Mouse (Mus musculus): ENCODE results near the gene Fdx1l.
"Not testable (repeated sequence)": the region's sequence is repeated elsewhere in the genome, so short reads cannot be mapped to it uniquely, and the experiment has no call there.

Gene Fdx1l

DNA sequence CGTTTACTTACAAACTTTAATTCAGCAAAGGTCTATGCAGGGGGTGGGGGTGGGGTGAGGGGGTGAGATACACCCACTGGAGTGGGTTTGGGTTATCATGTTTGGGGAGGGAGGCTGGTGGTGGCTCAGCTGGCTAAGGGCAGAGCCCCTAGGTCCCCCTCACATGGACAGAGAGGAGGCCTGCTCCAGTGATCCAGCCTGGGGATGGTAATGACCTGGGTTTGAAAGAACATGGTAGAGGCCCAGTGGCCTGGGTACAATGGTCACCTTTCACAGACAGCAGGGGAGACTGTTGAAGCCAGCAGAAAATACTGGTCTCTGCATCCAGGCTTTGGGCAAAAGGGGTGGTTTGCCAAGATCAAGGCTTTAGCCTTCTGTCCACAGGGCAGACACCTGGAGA, 759 bp upstream of the Fdx1l start:
- DNase-seq (ENCODE audit: low read depth, low spot score): no peak

DNA sequence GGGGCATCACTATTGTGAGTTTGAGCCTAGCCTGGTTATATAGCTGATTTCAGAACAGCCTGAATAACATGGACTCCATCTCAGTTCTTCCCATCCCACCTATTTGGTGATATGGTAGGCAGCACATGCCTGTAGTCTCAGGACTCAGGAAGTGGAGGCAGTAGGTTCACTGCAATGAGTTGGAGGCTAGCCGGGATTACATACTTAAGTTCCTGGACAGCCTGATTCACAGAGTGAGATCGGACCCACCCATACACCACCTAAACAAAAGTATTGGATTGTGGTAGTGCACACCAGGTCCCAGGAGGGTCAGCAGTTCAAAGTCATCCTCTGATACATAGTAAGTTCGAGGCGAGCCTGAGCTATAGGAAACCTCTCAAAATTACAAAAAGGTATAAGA, 773 bp downstream of the Fdx1l start:
- DNase-seq (ENCODE audit: low read depth, low spot score): no peak

DNA sequence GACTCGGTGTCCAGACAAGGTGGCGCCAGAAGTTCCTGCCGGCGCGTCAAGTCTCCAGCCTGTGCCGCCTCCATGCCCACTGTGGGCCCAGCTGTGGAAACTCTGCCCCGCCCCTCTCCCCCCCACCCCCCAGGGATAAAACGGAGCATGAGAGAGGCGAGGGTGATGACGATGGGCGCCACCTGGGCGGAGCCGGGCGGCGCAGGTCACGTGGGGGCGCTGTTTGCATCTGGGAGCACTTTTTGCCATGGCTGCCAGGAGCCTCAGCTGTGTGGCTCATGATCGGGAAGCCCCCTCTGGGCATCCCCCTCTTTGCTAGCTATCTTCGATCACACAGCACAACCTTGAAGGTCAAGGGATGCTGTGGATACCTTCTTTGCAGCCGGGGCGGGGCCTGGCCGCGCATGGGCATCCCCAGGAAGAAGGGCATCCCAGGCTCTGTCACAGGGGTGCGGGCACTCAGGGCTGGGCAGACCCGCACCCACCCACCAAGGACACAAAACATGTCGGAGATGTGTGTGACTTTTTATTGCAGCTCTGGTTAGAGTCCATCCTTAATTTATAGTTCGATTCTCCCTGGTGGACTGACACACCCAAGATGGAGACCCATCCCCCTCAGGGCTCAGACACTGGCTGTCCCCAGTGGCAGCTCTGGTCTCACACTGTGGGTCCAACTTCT, 6.3 kb downstream of the Fdx1l start, which contains the start of gene Zglp1:
Gene Zglp1 (minus strand): TSS at position 88 of the 679 bp plus-strand sequence.
- DNase-seq (ENCODE audit: low read depth, low spot score): no peak

DNA sequence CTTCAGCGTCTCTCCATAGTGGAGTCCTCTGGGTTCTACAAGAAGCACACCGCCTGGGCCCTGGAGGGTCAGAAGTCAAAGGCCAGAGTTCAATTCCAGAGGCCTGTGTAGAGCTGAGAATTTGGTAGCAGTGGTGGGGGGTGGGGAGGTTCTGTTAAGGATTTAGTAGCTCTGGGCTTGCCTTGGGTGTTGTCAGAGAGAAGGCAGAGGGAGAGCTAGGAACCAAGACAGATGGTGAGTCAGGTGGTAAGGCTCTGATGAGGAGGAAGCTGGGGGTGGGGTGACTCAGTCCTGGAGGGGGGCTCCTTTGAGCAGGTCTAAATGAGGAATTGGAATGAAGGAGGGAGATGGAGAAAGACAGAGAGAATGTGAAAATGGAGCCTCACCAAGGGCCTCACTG, 10.5 kb downstream of the Fdx1l start:
- DNase-seq (ENCODE audit: low read depth, low spot score): no peak

DNA sequence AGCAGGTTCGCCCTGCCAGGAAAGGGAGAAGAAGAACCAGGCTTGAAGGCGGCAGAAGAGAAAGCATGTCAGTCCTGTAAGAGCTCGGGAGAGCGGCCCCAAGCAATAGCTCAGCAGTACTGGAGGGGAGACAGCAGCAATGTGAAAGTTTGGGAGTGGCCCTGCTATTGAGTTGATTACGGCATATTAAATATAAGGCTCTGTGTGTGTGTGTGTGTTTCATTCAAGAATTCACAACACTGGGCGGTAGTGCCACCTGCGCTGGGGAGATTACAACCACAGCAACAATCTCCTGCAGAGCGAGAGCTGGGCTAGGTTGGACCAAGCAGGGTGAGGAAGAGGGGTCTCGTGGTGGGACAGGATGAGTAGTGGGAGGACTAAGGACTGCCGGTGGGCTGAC, 21.8 kb downstream of the Fdx1l start:
- DNase-seq (ENCODE audit: low read depth, low spot score): no peak

DNA sequence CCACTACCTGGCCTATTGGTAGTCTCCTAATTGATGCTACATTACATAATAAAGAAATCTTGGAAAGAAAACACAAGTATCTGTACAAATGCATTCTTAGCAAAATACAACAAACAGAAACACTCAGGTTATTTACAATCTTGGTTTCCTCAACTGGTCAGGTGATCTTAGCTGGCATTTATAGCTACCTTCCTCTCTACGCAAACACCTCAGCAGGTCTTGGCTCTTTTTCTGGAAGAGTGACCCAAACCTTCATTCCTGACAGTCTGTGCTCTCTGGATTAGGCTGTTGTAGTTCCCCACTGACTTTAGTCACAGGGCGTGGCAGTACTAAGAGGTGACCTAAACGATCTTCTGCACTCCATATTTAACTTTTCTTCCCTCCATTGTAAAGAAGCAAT, 28.2 kb downstream of the Fdx1l start:
- DNase-seq (ENCODE audit: low read depth, low spot score): no peak

DNA sequence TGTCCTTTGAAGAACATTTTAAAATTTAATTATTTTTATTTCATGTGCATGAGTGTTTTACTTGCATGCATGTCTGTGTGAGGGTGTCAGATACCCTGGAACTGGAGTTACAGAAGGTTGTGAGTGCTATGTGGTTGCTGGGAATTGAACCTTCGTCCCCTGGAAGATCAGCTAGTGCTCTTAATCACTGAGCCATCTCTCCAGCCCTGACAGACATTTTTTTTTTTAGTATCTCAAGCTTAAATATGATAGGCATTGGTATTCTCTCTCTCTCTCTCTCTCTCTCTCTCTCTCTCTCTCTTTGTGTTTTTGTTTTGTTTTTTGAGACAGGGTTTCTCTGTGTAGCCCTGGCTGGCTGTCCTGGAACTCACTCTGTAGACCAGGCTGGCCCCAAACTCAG, 28.6 kb downstream of the Fdx1l start:
- DNase-seq (ENCODE audit: low read depth, low spot score): not testable (repeated sequence)

DNA sequence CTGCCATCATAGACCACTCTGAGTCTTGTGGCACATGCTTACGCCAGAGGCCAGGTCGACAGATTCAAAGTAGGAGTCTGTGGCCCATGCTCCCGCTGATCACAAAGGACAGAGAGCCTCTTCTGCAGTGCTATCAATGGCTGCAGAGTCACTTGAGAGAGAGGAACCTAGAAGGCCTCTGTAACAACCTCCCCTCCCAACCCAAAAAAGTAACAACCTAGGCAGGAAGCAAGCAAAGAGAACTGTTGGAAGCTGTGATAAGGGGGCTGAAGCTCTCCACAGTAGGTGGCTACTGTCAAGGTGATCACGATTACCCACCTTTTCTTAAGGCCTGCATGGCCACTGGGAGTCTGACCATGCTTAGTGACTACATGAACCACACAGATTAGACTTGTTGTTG, 29.9 kb downstream of the Fdx1l start:
- DNase-seq (ENCODE audit: low read depth, low spot score): no peak

DNA sequence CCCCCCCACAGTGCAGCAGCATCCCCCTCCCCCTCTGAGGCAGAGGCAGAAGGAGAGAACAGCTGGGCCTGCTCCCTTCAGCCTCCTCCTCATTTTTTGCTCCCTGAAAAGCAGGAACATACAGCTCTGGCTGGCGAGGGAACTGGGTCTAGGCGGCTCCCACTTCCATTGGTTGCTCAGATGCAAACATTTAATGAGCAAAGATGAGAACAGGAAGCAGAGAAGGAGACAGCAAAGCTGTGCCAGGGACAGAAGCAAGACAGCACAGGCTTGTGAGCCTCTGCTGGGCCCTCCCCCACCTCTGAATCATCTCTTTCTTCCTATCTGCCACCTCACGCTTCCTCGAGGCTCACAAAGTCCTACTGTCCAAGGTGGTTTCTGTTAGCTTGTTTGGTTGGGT, 32.1 kb downstream of the Fdx1l start:
- no peak for DNase-seq (ENCODE audit: low read depth, low spot score)

DNA sequence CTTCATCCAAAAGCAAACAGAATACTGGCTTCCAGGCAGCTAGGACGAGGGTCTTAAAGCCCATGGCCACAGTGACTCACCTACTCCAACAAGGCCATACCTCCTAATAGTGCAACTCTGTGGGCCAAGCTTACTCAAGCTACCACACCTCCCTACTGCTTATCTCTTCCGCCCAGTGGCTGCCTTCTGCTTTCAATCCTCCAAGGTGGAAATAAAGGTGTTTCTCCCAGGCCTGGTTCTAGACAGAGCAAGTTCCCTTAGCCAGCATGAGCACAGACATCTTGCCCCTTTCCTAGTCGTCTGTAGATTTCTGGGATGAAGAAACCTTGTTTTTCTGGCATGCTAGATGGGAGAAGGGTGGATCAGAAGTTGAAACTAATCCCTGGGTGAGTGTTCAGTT, 33.6 kb downstream of the Fdx1l start:
- no peak for DNase-seq (ENCODE audit: low read depth, low spot score)

DNA sequence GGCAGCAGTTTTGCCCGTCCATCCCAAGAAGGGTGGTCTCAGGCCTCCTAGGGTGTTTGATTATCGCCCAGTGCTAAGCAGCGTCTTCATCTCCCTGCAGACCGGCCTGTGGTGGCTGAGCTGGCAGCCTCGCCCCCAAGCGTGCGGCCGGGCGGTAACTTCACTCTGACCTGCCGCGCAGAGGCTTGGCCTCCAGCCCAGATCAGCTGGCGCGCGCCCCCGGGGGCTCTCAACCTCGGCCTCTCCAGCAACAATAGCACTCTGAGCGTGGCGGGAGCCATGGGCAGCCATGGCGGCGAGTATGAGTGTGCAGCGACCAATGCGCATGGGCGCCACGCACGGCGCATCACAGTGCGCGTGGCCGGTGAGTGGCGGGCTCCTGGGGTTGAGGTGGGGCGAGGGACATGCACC, 35.9 kb downstream of the Fdx1l start:
- DNase-seq (ENCODE audit: low read depth, low spot score): no peak

DNA sequence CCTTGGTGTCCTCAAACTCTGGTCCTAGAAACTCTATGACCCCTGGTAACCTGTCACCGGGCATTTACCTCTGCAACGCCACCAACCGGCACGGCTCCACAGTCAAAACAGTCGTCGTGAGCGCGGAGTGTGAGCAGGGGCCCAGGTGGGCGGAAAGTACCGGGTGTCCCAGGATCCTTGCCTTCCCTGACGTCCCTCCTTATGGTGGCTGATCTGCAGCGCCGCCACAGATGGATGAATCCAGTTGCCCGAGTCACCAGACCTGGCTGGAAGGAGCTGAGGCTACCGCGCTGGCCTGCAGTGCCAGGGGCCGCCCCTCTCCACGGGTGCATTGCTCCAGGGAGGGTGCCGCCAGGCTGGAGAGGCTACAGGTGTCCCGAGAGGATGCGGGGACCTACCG, 36.7 kb downstream of the Fdx1l start:
- no peak for DNase-seq (ENCODE audit: low read depth, low spot score)

DNA sequence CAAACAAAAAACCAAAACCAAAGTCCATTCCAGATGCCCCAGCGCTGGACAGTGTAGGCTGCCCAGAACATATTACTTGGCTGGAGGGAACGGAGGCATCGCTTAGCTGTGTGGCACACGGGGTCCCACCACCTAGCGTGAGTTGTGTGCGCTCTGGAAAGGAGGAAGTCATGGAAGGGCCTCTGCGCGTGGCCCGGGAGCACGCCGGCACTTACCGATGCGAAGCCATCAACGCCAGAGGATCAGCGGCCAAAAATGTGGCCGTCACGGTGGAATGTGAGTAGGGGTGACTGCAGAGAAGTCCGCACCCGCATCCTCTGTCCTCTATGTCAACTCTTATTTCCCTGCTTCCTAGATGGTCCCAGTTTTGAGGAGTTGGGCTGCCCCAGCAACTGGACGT, 37.3 kb downstream of the Fdx1l start:
- DNase-seq (ENCODE audit: low read depth, low spot score): no peak

DNA sequence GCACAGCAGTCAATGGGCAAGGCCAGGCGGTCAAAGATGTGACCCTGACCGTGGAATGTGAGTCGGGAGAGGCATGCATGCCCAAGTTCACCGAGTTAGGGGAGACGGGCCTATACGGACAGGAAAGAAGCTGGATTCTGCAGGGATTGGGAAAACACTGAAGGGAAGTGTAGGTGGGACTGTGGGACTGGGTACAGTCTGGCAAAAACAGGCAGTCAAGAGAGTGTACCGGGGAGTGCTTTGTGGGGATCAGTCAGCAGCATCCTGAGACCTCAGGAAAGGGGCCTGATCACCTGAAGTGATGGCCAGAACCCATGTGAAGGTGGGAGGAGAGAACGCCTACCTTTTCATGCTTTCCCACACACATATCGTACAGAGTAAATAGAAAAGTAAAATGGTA, 37.8 kb downstream of the Fdx1l start:
- no peak for DNase-seq (ENCODE audit: low read depth, low spot score)

DNA sequence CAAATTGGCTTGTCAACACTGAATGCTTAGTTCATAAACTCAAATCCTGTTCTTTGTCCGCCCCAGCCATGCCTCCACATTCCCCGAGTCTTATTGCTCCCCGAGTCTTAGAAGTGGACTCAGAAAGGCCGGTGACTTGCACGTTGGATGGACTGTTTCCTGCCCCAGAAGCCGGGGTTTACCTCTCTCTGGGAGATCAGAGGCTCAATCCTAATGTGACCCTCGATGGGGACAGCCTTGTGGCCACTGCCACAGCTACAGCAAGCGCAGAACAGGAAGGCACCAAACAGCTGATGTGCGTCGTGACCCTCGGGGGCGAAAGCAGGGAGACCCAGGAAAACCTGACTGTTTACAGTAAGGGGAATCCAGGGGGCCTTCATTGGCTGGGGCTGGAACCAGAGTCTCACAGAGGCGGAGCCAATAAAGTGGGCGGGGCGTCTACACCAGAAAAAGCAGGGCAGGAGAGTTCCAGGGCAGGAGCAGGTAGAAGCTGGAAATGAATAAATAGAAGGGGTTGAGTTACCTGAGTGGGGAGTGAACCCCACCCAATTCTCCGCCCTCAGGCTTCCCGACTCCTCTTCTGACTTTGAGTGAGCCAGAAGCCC, 38.8 kb downstream of the Fdx1l start:
- no peak for DNase-seq (ENCODE audit: low read depth, low spot score)

DNA sequence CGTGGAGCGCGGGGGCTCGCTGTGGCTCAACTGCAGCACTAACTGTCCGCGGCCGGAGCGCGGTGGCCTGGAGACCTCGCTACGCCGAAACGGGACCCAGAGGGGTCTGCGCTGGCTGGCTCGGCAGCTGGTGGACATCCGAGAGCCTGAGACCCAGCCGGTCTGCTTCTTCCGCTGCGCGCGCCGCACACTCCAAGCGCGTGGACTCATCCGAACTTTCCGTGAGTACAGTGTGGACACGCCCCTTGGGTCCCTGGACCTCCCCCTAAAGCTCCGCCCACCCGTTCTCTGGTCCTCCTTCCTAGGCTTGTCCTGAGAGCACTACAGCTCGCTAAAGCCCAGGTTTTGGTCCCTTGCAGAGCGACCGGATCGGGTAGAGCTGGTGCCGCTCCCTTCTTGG, 40.3 kb downstream of the Fdx1l start:
- peak; percentile 91 for DNase-seq (ENCODE audit: low read depth, low spot score)

DNA sequence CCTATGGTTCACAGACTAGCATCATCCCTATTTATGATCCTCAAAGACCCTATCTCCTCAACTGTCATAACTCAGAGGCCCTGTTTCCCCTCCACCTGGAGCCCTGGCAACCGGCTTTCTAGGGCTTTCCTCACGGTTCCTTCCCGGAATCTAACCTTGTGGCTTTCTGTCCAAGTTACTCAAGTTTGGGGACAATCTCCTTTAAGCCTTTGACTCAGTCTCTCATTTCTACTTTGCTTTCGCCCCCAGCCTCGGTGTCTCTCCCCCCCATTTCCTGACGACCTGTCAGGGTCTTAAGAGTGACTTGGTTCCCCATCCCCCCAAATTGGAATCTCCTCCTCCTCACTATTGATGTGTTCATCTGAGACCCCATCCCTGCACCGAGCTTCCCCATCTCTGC, 40.9 kb downstream of the Fdx1l start:
- DNase-seq (ENCODE audit: low read depth, low spot score): no peak

DNA sequence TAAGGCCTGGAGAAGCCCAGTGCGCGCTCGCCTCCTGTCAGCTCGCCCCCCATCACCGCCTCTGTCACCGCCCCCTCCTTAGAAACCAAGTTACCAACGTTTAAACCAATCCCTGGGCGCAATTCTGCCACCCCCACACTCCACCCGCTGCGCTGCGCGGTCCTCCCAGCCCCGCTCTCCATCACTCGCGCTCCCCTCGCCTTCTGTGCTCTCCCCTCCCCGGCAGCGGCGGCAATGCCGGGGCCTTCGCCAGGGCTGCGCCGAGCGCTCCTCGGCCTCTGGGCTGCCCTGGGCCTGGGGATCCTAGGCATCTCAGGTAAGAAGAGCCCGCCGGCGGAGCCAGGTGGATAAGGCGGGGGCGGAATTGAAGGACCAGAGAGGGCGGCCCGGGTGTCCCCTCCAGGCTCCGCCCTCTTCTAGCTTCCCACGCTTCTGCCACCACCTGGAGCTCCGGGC, 41.5 kb downstream of the Fdx1l start, which contains the start of gene Icam5:
Gene Icam5 (plus strand): TSS at position 178 of the 456 bp plus-strand sequence.
- peak; percentile 76 for DNase-seq (ENCODE audit: low read depth, low spot score)

DNA sequence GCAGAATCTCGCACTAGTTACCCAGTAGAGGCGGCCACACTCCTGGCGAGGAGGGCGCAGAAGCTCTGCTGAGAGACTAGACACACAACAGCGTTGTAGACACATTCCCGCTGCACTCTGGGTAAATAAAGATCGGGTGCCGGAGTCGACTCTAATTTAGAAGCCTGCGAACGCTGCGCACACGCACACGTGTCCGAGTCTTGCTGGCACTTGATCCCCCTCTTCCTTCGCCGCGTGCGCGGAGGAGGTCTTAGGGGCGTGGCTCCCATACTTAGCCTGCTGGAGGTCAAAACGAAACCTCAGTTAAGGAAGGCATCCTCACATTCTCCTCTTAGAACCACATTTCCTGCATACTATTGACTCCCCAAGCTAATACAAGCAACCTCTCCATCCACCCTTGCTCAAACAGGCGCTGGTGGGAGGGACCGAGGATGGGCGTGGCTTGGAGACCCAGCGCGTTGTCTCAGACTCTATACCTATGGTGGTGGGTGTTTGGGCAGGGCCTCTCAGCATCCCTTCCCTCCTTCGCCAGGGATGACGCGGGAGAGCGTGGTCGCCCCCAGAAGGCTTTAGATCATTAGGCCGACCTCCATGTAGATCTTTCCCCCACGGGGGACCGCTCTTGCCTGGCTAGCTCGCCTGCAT, 42.0 kb downstream of the Fdx1l start:
- DNase-seq (ENCODE audit: low read depth, low spot score): peak; percentile 87

DNA sequence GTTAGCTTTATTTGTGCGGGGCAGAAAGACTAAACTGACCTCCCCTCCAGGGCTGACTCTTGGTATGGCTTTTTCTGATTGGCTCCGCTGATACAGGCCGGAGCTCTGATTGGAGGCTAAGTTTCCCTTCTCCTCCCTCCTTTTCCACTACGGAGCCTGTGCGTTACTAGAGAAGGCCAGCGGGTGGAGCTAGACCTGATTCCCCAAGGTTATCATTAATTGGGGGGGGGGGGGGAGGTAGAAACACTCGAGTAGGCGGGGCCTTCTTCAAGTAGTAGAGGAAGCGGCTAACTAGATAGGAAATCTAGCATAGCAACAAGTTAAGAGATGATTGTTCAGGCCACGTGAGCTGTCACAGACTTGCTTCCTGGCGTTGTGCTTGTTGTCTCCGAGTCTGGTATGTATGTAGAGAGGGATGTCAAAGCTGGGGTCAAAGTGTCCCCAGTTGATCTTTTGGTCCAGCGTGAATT, 42.6 kb downstream of the Fdx1l start:
- peak; percentile 98 for DNase-seq (ENCODE audit: low read depth, low spot score)

DNA sequence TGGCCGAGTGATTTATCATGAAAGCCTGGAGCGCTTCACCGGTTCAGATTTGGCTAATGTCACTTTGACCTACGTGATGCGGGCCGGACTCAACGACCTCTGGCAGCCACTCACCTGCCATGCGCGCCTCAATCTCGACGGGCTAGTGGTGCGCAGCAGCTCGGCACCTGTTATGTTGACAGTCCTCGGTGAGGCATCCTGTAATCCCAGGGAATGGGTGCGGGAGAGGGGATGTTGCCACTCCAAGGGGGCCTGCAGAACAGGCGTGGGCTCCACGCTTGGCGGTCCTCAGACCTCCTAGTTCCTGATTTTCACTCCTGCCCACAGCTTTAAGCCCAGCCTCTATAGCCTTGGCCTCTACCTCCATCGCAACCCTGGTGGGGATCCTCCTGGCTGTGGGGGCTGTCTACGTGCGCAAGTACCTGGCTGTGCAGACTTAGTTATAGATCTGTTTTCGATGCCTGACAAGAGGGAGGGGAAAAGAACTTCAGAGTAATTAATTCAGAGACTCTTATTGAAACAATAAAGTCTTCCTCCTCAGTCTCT, 43.3 kb downstream of the Fdx1l start:
- DNase-seq (ENCODE audit: low read depth, low spot score): no peak

DNA sequence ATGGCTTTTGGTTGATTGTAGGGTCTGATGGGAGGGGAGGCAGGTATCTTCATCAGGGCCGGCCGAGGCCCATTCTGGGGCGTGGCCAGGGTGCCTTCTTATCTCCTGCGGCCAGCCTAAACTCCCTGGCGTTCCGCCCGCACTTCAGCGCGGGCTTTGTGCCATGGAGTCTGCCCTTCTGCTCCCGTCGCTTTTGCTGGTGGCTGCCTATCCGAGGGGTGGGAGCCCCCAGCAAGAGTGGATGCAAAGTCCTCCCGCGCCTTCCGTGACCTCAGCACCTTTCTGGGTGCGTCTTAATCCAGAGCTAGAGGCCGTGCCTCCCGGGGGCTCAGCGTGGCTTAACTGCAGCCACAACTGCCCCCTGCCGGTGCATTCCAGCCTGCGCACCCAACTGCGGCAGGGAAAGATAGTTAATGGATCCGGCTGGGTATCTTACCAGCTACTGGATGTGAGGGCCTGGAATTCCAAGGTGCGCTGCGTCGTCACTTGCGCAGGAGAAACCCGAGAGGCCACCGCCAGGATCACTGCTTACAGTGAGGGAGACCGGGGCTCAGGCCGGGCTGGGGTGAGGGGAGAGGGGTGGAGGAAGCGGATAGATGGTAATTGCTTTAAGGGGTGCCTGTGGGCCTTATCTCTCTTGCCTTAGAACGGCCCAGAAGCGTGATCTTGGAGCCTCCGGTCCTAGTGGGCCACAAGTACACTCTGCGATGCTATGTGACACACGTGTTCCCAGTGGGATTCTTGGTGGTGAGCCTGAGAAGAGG, 43.9 kb downstream of the Fdx1l start, which contains the start of gene Icam4:
Gene Icam4 (plus strand): TSS at position 83 of the 764 bp plus-strand sequence.
- peak; percentile 77 for DNase-seq (ENCODE audit: low read depth, low spot score)

Measured in CD4-positive helper T cell, adult 2 months (primary cell).